Mouse (Mus musculus): ENCODE measurements around the gene Grhl1.

DNA sequence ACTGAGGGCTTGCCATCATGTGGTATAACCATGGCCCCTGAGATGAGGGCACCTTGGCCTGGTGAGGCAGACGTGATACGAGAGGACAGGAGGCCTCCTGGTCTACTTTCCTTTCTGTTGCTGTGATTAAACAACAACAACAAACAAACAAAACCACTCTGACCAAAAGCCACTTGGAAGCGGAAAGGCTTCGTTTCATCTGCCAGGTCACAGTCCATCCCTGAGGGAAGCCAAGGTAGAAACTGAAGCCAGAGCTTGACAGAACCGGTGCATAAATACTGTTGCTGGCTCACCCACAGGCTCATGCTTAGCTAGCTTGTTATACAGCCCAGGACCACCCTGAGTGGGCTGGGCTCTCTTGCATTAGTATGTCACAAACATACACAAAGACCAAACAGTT lies 54.3 kb downstream of the Grhl1 start:
- TF ChIP-seq CTCF (IDR thresholded peaks at IDR 0.05; ENCODE audit: extremely low read depth, insufficient read length, insufficient replicate concordance, low read depth, low read length) (no peak), POLR2A (IDR thresholded peaks at IDR 0.05; ENCODE audit: low read depth, low read length) (no peak)

Data from small intestine, adult 2 months (tissue).